In the genomic region with DNA sequence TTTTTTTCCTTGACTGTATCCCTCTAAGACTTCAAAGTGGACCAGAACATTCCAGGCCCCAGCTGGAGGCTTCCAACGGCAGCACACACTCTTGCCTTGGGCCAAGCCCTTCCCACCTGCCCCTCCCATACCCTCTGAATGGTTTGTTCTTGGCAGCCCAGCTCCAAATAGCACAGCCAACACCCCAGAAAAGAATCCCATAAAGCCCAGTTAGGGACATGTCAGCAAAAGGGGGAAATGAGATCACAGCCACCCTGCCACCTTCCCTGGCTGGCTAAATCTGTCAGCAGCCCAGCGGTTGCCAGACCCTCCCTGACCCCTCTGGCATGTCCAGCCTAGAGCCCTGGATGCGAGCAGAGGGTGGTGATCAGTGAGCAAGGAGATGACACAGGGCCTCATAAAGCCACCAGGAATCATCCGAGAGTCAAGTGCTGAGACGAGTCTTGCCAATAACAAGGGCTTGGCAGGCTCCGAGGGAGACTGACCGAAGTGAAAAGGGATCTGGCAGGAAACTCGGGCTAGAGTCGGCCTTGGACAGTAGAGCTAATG, we compare ENCODE assay signal across 10 mouse cellular contexts.
A peak's percentile ranks its signal among the peaks of the same experiment; 100 is the strongest.
DNase-seq lines count a peak whose midpoint lies in the region; ATAC-seq and TF ChIP-seq lines count a peak whose summit lies in the region.
"Had no signal": no experiment of that assay in that cellular context is flagged by ENCODE, and none has a peak within 500 bp of the region (broad histone marks: within the 10 kb centered on the region; RNA-seq: fewer than 3 reads in every experiment).

No protein-coding gene starts in this region.

- H3ac ChIP-seq in myocyte (ENCODE audit: control insufficient read depth, insufficient read length) = no peak overlapping the region

- H3K4me3 ChIP-seq in kidney, embryonic 14.5 days (ENCODE audit: low read length) = no peak overlapping the region
- H3K4me3 ChIP-seq in heart, embryonic 16.5 days (ENCODE audit: low read length) = no peak overlapping the region
- no peak overlapping the region for H3K4me3 ChIP-seq in myocyte
- H3K4me3 ChIP-seq in midbrain, embryonic 10.5 days = no peak overlapping the region
- H3K4me3 ChIP-seq: megakaryocyte, embryonic 14.5 days had no signal

- no peaks in the 10 kb centered on the region for H3K36me3 ChIP-seq in kidney, embryonic 14.5 days (ENCODE audit: control insufficient read depth, insufficient read depth, low read length)
- no peaks in the 10 kb centered on the region for H3K36me3 ChIP-seq in heart, embryonic 16.5 days (ENCODE audit: control insufficient read depth, insufficient read depth)
- H3K36me3 ChIP-seq in myocyte (ENCODE audit: control insufficient read depth, insufficient read depth) = no peaks in the 10 kb centered on the region
- H3K36me3 ChIP-seq in midbrain, embryonic 10.5 days = no peaks in the 10 kb centered on the region

- no peaks in the 10 kb centered on the region; the same call in 1 of the 2 replicates for H3K27me3 ChIP-seq in kidney, embryonic 14.5 days (ENCODE audit: control insufficient read depth, insufficient read depth, low read length)
- peaks cover 5% of the 10 kb centered on the region for H3K27me3 ChIP-seq in heart, embryonic 16.5 days (ENCODE audit: control insufficient read depth, insufficient read depth, low read length)
- H3K27me3 ChIP-seq in myocyte (ENCODE audit: control insufficient read depth, insufficient read depth, insufficient read length) = no peaks in the 10 kb centered on the region
- H3K27me3 ChIP-seq in midbrain, embryonic 10.5 days (ENCODE audit: low read depth, poor library complexity, severe bottlenecking) = 0 out of 2 replicates have a peak, but pooled peaks cover 4% of the 10 kb centered on the region
- H3K27me3 ChIP-seq: Patski had no signal

- peak; percentile 11 to 26 for DNase-seq in kidney, adult 8-10 months
- peak; percentile 6 to 11 for DNase-seq in cerebellum, adult 18-20 months
- DNase-seq in midbrain, embryonic 10.5 days (ENCODE audit: low spot score) = no peak
- DNase-seq in layer of hippocampus, postnatal 25 days (ENCODE audit: extremely low spot score in 1 of 2, low spot score in 1 of 2) = no peak
- DNase-seq in layer of hippocampus, adult 11-12 months (ENCODE audit: low spot score) = no peak

- H3K4me1 ChIP-seq in kidney, embryonic 14.5 days (ENCODE audit: control insufficient read depth, insufficient read depth, low read length) = no peaks in the 10 kb centered on the region
- peaks cover 5% of the 10 kb centered on the region for H3K4me1 ChIP-seq in heart, embryonic 16.5 days (ENCODE audit: control insufficient read depth, insufficient read depth, low read length)
- H3K4me1 ChIP-seq in midbrain, embryonic 10.5 days = peaks cover 18% of the 10 kb centered on the region

- no peak overlapping the region for H3K27ac ChIP-seq in kidney, embryonic 14.5 days (ENCODE audit: low read depth, low read length)
- H3K27ac ChIP-seq in heart, embryonic 16.5 days (ENCODE audit: low read length) = peak overlapping the region; percentile 66
- H3K27ac ChIP-seq in midbrain, embryonic 10.5 days (replicated peaks) = no peak overlapping the region

- ATAC-seq in kidney, embryonic 14.5 days (ENCODE audit: low FRiP score, low TSS enrichment) = no peak
- ATAC-seq in heart, embryonic 16.5 days (replicated peaks; ENCODE audit: extremely low read depth, insufficient read depth, low FRiP score) = peak; percentile 91
- ATAC-seq: Patski had no signal

- no peaks in the 10 kb centered on the region for H3K79me2 ChIP-seq in myocyte (ENCODE audit: control insufficient read depth, insufficient read depth)

- 65% methylated on average over 9 of the region's 9 CpGs for WGBS in kidney, embryonic 14.5 days
- 21% methylated on average over 9 of the region's 9 CpGs for WGBS in heart, embryonic 16.5 days
- WGBS in midbrain, embryonic 10.5 days = 80% methylated on average over 9 of the region's 9 CpGs

- H3K4me2 ChIP-seq in kidney, embryonic 14.5 days (replicated peaks; ENCODE audit: low read depth, low read length) = no peak overlapping the region
- H3K4me2 ChIP-seq in heart, embryonic 16.5 days (ENCODE audit: low read depth, low read length) = peak overlapping the region; percentile 34; the same call in 1 of the 2 replicates
- H3K4me2 ChIP-seq in myocyte (ENCODE audit: low read depth) = peak overlapping the region; percentile 49

- no peak for TF ChIP-seq POLR2A in myocyte (IDR thresholded peaks at IDR 0.05; ENCODE audit: insufficient read length, low read depth)

- no peaks in the 10 kb centered on the region for H3K9me3 ChIP-seq in kidney, embryonic 14.5 days (ENCODE audit: control insufficient read depth, low read length)
- H3K9me3 ChIP-seq in heart, embryonic 16.5 days (replicated peaks; ENCODE audit: control insufficient read depth, low read length) = no peaks in the 10 kb centered on the region
- H3K9me3 ChIP-seq in midbrain, embryonic 10.5 days (replicated peaks) = no peaks in the 10 kb centered on the region

- no peak overlapping the region for H3K9ac ChIP-seq in kidney, embryonic 14.5 days (ENCODE audit: low read depth, low read length)
- no peak overlapping the region for H3K9ac ChIP-seq in heart, embryonic 16.5 days (ENCODE audit: low read length)

TF ChIP-seq in myocyte, 11 proteins besides CTCF, POLR2A, EP300 and RAD21:
- no peak for TF ChIP-seq SRF (IDR thresholded peaks at IDR 0.05; ENCODE audit: control insufficient read depth, insufficient read length, low read depth)
- TF ChIP-seq MAX (IDR thresholded peaks at IDR 0.05; ENCODE audit: low read depth) = no peak
- peak in 1 of 3 experiments; percentile 5 for TF ChIP-seq MYOG (IDR thresholded peaks at IDR 0.05; ENCODE audit: control insufficient read depth in 1 of 3, insufficient read depth in 1 of 3, insufficient read length in 2 of 3, low read depth in 2 of 3)
- peak in 1 of 3 experiments; percentile 60 for TF ChIP-seq MYOD1 (IDR thresholded peaks at IDR 0.05; ENCODE audit: control insufficient read depth in 1 of 3, insufficient read length in 2 of 3, low read depth in 2 of 3)
- TF ChIP-seq E2F4 (IDR thresholded peaks at IDR 0.05; ENCODE audit: insufficient read depth) = no peak
- TF ChIP-seq TCF12 (IDR thresholded peaks at IDR 0.05; ENCODE audit: insufficient read depth, poor library complexity, severe bottlenecking) = peak; percentile 17
- TF ChIP-seq TCF3 (IDR thresholded peaks at IDR 0.05; ENCODE audit: insufficient read length, low read depth) = peak; percentile 25
- no peak for TF ChIP-seq REST (IDR thresholded peaks at IDR 0.05; ENCODE audit: insufficient read depth, insufficient read length)
- TF ChIP-seq USF1 (IDR thresholded peaks at IDR 0.05; ENCODE audit: low read depth) = no peak
- TF ChIP-seq POLR2AphosphoS2 (IDR thresholded peaks at IDR 0.05; ENCODE audit: insufficient read length, low read depth) = no peak
- no peak for TF ChIP-seq CEBPB (IDR thresholded peaks at IDR 0.05; ENCODE audit: insufficient read depth, poor library complexity, severe bottlenecking)

Comparison
In these comparisons a context has a peak if more than half of its experiments do, and no peak if none do; other contexts are left out.
1. DNase-seq: peak in kidney, adult 8-10 months (2 of 2) and cerebellum, adult 18-20 months (2 of 2); none in midbrain, embryonic 10.5 days (single experiment), layer of hippocampus, postnatal 25 days (0 of 2) and layer of hippocampus, adult 11-12 months (single experiment).